Mouse (Mus musculus) heart, postnatal 0 days (tissue): ENCODE measurements around the gene Emc1. TPM values are rescaled to one million over a fixed set of nuclear protein-coding genes. Genes with fewer than 3 reads are reported as not detected.

ENCODE experiments used
- ATAC-seq: fragments of 200-750 bp; cut with Nextera tagmentation; 2 replicates; pipeline ENCODE4 v1.8.0; 2017; ENCODE audit warnings: low read depth, moderate number of reproducible peaks, moderate library complexity; ENCODE audit not compliant: insufficient read depth
- DNase-seq: peaks from one replicate; pipeline ENCODE4 v3.0.0-alpha.2; 2016; ENCODE audit warnings: low spot score
- H3K27ac ChIP-seq: fragments of 300-500 bp; sonication (generic); 2 replicates; pipeline ENCODE4 v1.5.1; 2014; ENCODE audit warnings: low read depth, mild to moderate bottlenecking
- H3K27me3 ChIP-seq: fragments of 300-500 bp; sonication (generic); 2 replicates; pipeline ENCODE4 v1.6.1; 2014; ENCODE audit warnings: low read length, mixed read lengths; ENCODE audit not compliant: control insufficient read depth, insufficient read depth
- H3K36me3 ChIP-seq: fragments of 300-500 bp; sonication (generic); replicated peaks from 2 replicates; pipeline ENCODE4 v1.6.1; 2014; ENCODE audit warnings: low read length, mixed read lengths; ENCODE audit not compliant: control insufficient read depth, insufficient read depth
- H3K4me1 ChIP-seq: fragments of 300-500 bp; sonication (generic); 2 replicates; pipeline ENCODE4 v1.6.1; 2014; ENCODE audit warnings: antibody characterized with exemption; ENCODE audit not compliant: control insufficient read depth, insufficient read depth
- H3K4me2 ChIP-seq: fragments of 300-500 bp; sonication (generic); 2 replicates; pipeline ENCODE4 v1.6.1; 2014; ENCODE audit warnings: low read depth, mild to moderate bottlenecking, low read length, moderate library complexity
- H3K4me3 ChIP-seq: fragments of 300-500 bp; sonication (generic); 2 replicates; pipeline ENCODE4 v1.5.1; 2014; ENCODE audit warnings: low read depth, low read length
- H3K9ac ChIP-seq: fragments of 300-500 bp; sonication (generic); replicated peaks from 2 replicates; pipeline ENCODE4 v1.6.1; 2014; ENCODE audit warnings: low read depth, low read length, mixed read lengths
- H3K9me3 ChIP-seq: fragments of 300-500 bp; sonication (generic); replicated peaks from 2 replicates; pipeline ENCODE4 v1.6.1; 2016; ENCODE audit warnings: low read length; ENCODE audit not compliant: control insufficient read depth
- CTCF ChIP-seq: IDR thresholded peaks from 2 replicates; pipeline ENCODE4 v1.5.1; 2016; ENCODE audit warnings: antibody characterized with exemption, control low read depth, low read depth
- EP300 ChIP-seq: IDR thresholded peaks from 2 replicates; pipeline ENCODE4 v1.6.1; 2016; ENCODE audit warnings: antibody characterized with exemption, low read depth
- WGBS: fragments of 180-500 bp; shearing (Covaris S2); extraction: QIAGEN DNeasy Blood & Tissue Kit; methylation state at CpG from one replicate; pipeline ENCODE4 v1.1.7; 2014; 5-methylcytosine and 5-hydroxymethylcytosine counted together
- polyA plus RNA-seq: library from polyadenylated mRNA; unstranded; fragments of >200 nt; fragmentation: Nextera tagmentation; extraction: Ambion mirVana; gene quantifications from 2 replicates; pipeline ENCODE4 v1.2.1, GENCODE M21; 2015
- total RNA-seq: library from RNA; depleted of rRNA; stranded (reverse); fragments of >200 nt; gene quantifications from 2 replicates; pipeline ENCODE4 v1.2.3, GENCODE M21; 2014; ENCODE audit warnings: low replicate concordance; rRNA removed

The Emc1 gene
- total RNA-seq (41.5 and 48.4 TPM in 2 replicates), polyA plus RNA-seq (24.0 and 25.3 TPM in 2 replicates)

DNA sequence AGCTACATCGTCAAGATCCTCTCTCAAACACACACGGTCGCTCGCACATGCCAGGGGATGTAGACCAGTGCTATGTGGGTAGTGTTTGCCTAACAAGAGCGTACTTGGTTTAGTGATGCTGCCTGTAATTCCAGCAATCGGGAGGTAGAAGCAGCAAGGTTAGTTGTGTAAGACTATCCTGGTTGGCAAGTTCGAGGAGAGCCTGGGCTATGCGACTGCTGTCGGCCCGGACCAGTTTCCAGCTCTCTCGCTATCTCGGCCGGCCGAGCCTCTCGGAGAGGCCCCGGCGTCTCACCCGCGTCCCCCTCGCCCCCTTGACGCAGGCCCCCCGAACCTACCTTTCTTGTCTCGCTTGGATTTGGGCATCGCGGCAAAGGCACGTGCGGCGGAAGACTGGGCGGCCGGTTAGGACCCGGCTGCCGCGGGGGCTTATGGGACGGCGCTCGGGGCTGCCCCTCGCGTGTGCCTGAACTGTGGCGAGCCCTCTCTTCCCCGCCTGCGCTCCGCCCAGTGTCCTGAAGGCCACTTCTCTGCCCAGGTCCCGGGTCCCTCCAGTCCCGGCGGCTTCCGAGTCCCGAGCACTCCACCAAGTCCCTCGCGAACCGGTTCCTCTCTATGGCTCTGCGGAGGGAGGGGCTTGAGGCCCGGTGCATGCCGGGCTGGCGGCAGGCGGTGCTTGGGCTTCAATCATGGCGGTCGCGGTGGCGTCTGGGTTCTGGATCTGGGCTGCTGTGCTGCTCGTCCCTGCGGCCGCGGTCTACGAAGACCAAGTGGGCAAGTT lies at the start of gene Emc1, which contains the start of the genes Mrto4 and Ubr4:
Emc1 (plus strand) TSS at position 657 of the 781 bp plus-strand sequence.
Mrto4 (minus strand) TSS at position 646 of the 781 bp plus-strand sequence.
Ubr4 (plus strand) TSS at position 679 of the 781 bp plus-strand sequence.
- peak within 1 kb of the TSS; percentile 83 for H3K9ac ChIP-seq
- no peaks in the 10 kb centered on the region for H3K9me3 ChIP-seq
- DNase-seq (peak; percentile 88), ATAC-seq (peak; percentile 93)
- H3K4me1 ChIP-seq = peaks cover 18% of the 10 kb centered on the region
- peak within 1 kb of the TSS; percentile 88 for H3K4me2 ChIP-seq
- peak within 1 kb of the TSS; percentile 73 for H3K4me3 ChIP-seq
- H3K27me3 ChIP-seq = no peaks in the 10 kb centered on the region
- TF ChIP-seq CTCF = no peak
- no peak for TF ChIP-seq EP300
- H3K27ac ChIP-seq = peak within 1 kb of the TSS; percentile 96
- H3K36me3 ChIP-seq = peaks cover 40% of the 10 kb centered on the region
- under 1% methylated on average over 60 of the region's 64 CpGs for WGBS

- Histone ChIP-seq H3K36me3 (peaks cover 29% of the 10 kb centered on the region), H3K9ac (no peak overlapping the region), H3K4me3 (no peak overlapping the region), H3K27ac (no peak overlapping the region), H3K9me3 (no peaks in the 10 kb centered on the region), H3K27me3 (no peaks in the 10 kb centered on the region), H3K4me1 (peaks cover 6% of the 10 kb centered on the region), H3K4me2 (no peak overlapping the region)
- 79% methylated on average over 3 of the region's 3 CpGs for WGBS
- no peak for DNase-seq
- ATAC-seq = no peak
- TF ChIP-seq CTCF (no peak), EP300 (no peak)
Measured at GRCm38 (mm10) chr4:139305521-139305920, 46.9 kb upstream of the Emc1 start.

DNA sequence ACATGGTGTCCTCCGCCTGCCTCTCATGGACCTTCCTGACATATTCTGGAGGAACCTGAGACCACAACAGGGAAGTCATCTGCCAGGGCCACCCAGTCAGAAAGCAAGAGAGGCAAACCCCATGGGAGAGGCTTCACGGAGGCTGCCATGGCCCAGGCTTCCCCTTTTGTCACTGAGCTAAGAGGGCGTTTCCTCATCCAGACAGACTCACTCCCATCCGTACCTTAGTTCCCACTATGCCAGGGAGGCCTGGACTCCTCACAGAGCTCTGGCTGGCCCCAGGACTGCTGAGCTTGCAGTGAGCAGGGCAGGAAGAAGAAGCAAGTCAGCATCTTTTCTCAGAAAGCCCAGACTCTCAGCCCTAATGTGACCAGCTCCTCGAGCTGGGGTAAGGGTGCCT lies 44.5 kb upstream of the Emc1 start:
- WGBS = 86% methylated on average over 5 of the region's 5 CpGs
- Histone ChIP-seq H3K27ac (no peak overlapping the region), H3K4me1 (peaks cover 14% of the 10 kb centered on the region), H3K9ac (no peak overlapping the region), H3K9me3 (no peaks in the 10 kb centered on the region), H3K27me3 (no peaks in the 10 kb centered on the region), H3K4me3 (no peak overlapping the region), H3K4me2 (no peak overlapping the region), H3K36me3 (peaks cover 14% of the 10 kb centered on the region; the same call in 1 of the 2 replicates)
- no peak for DNase-seq
- TF ChIP-seq CTCF (no peak), EP300 (no peak)
- no peak for ATAC-seq

DNA sequence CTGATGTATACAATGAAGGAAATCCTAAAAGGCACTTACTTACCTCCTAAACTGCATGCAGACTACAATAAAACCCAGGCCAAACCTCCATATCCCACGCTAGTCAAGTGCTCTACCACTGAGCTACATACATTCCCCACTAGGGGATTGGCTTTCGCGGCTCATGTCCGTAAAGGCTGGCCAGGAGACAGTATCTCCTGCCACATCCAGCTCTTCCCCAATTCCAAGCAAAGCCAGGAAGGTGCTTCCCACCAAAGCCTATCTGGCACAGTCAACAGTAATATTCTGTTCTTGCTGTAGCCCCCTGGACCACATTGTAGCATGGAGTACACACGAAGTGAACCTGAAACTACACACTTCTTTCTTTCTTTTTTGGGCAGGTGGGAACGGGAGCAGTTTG lies 42.7 kb upstream of the Emc1 start:
- Histone ChIP-seq H3K4me3 (peak overlapping the region; percentile 87), H3K36me3 (peaks cover 14% of the 10 kb centered on the region; the same call in 1 of the 2 replicates), H3K9me3 (no peaks in the 10 kb centered on the region), H3K4me2 (peak overlapping the region; percentile 95), H3K9ac (peak overlapping the region; percentile 67; the same call in 1 of the 2 replicates), H3K27ac (no peak overlapping the region), H3K4me1 (peaks cover 14% of the 10 kb centered on the region), H3K27me3 (no peaks in the 10 kb centered on the region)
- WGBS = 32% methylated on average over 6 of the region's 6 CpGs
- DNase-seq = no peak
- TF ChIP-seq EP300 = no peak
- no peak for TF ChIP-seq CTCF
- no peak for ATAC-seq

GRCm38 (mm10) chr4:139310171-139310898 lies 42.1 kb upstream of the Emc1 start, which contains the start of the genes Pqlc2 and Akr7a5:
Gene Pqlc2, minus strand, starts transcription at chr4:139310708.
Gene Akr7a5, plus strand, starts transcription at chr4:139310744.
- TF ChIP-seq CTCF (no peak), EP300 (no peak)
- H3K4me2 ChIP-seq = peak within 1 kb of the TSS; percentile 95
- no peaks in the 10 kb centered on the region for H3K9me3 ChIP-seq
- peaks cover 14% of the 10 kb centered on the region for H3K4me1 ChIP-seq
- peak within 1 kb of the TSS; percentile 87 for H3K4me3 ChIP-seq
- peak within 1 kb of the TSS; percentile 67 for H3K9ac ChIP-seq
- peak; percentile 87 for DNase-seq
- H3K27ac ChIP-seq = peak within 1 kb of the TSS; percentile 31; the same call in 1 of the 2 replicates
- ATAC-seq = peak; percentile 92
- under 1% methylated on average over 59 of the region's 63 CpGs for WGBS
- no peaks in the 10 kb centered on the region for H3K27me3 ChIP-seq
- peaks cover 18% of the 10 kb centered on the region; the same call in 1 of the 2 replicates for H3K36me3 ChIP-seq
